In the genomic region with DNA sequence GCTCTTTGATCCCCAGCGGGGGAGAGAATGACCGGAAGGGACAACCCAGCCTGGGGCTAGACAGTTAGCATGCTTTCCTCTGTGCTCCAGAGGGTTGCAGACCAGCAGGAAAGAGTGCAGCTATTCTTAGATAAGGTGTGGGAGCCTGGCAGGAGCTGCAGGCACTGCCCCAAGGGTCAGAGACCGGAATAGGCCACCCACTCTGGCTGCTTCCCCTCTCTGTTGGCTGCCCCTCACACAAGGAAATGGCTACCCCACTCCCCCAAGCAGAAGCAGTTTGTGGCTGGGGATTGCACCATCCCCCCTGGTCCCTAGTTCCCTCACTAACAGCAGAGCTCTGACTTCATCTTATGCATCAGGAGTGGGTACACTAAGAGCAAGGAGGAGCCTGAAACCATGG, we compare ENCODE assay signal across 9 mouse cellular contexts. TPM values are rescaled to one million over a fixed set of nuclear protein-coding genes. Genes with fewer than 3 reads are reported as not detected.
DNase-seq lines count a peak whose midpoint lies in the region; ATAC-seq and TF ChIP-seq lines count a peak whose summit lies in the region.
"Had no signal": no experiment of that assay in that cellular context is flagged by ENCODE, and none has a peak within 500 bp of the region (broad histone marks: within the 10 kb centered on the region; RNA-seq: fewer than 3 reads in every experiment).

No protein-coding gene starts in this region.

- H3K27me3 ChIP-seq in liver, embryonic 11.5 days (replicated peaks; ENCODE audit: control insufficient read depth, insufficient read depth, low read length): no peaks in the 10 kb centered on the region
- H3K27me3 ChIP-seq: hindbrain, embryonic 13.5 days had no signal

- intact Hi-C loops in heart, postnatal 25 days (cut with DNase I): loop anchor here (5.0 kb wide), 1 partner anchor 41 kb away; no protein-coding TSS in a partner anchor
- intact Hi-C loops in left cerebral cortex, postnatal 4 days (cut with DNase I): no loop called here

- 25% methylated on average over 3 of the region's 3 CpGs for WGBS in liver, embryonic 11.5 days

- no peak overlapping the region; the same call in 1 of the 2 replicates for H3K27ac ChIP-seq in liver, embryonic 11.5 days (ENCODE audit: low read depth, low read length)
- H3K27ac ChIP-seq: hindbrain, embryonic 13.5 days had no signal

- peak; percentile 96 for DNase-seq in 416B (ENCODE audit: low read depth)
- peak; percentile 3 for DNase-seq in brain, embryonic 14.5 days (ENCODE audit: low read depth)
- peak; percentile 61 for DNase-seq in heart, postnatal 25 days (ENCODE audit: low spot score)
- peak; percentile 36 for DNase-seq in liver, embryonic 11.5 days (ENCODE audit: low spot score)
- DNase-seq in left cerebral cortex, postnatal 4 days: no peak
- no peak for DNase-seq in cerebellum, adult 8-10 months
- no peak for DNase-seq in gastrocnemius, adult 18-20 months (ENCODE audit: low spot score)
- DNase-seq in cerebellum, postnatal 10 days: no peak

- TF ChIP-seq POLR2A in brain, embryonic 14.5 days (IDR thresholded peaks at IDR 0.05; ENCODE audit: borderline replicate concordance, extremely low read depth, insufficient read depth, insufficient read length, poor library complexity, severe bottlenecking): no peak

- H3K9ac ChIP-seq in liver, embryonic 11.5 days (ENCODE audit: low read depth, low read length): no peak overlapping the region
- H3K9ac ChIP-seq: hindbrain, embryonic 13.5 days had no signal

- H3K9me3 ChIP-seq in liver, embryonic 11.5 days (ENCODE audit: control insufficient read depth, low read length): no peaks in the 10 kb centered on the region
- H3K9me3 ChIP-seq: hindbrain, embryonic 13.5 days had no signal

- no peak overlapping the region for H3K4me3 ChIP-seq in liver, embryonic 11.5 days (ENCODE audit: low read depth, low read length)
- H3K4me3 ChIP-seq: hindbrain, embryonic 13.5 days had no signal

- TF ChIP-seq CTCF in brain, embryonic 14.5 days (IDR thresholded peaks at IDR 0.05; ENCODE audit: borderline replicate concordance, extremely low read depth, insufficient read depth, insufficient read length): no peak

- H3K4me2 ChIP-seq in liver, embryonic 11.5 days: no peak overlapping the region
- H3K4me2 ChIP-seq: hindbrain, embryonic 13.5 days had no signal

- ATAC-seq in liver, embryonic 11.5 days (replicated peaks; ENCODE audit: low FRiP score): peak; percentile 64

- H3K36me3 ChIP-seq in liver, embryonic 11.5 days (ENCODE audit: control insufficient read depth, insufficient read depth, low read length): no peaks in the 10 kb centered on the region
- H3K36me3 ChIP-seq: hindbrain, embryonic 13.5 days had no signal

- peaks cover 6% of the 10 kb centered on the region; the same call in 1 of the 2 replicates for H3K4me1 ChIP-seq in liver, embryonic 11.5 days (replicated peaks; ENCODE audit: control insufficient read depth, insufficient read depth, low read length)
- H3K4me1 ChIP-seq: hindbrain, embryonic 13.5 days had no signal

RNA-seq across cellular contexts. Expression of gene Cd34, which starts 10.7 kb away (rescaled TPM):
- 27.9 and 33.1 TPM in 2 replicates for polyA plus RNA-seq in brain, embryonic 14.5 days (2012; rRNA removed)
- 100 to 1,000 TPM in 1 of 2 experiments, 10 to 100 TPM in 1; 97.4 to 128 TPM for total RNA-seq in heart, postnatal 25 days (2021)
- 35.8 and 37.1 TPM in 2 replicates for polyA plus RNA-seq in liver, embryonic 11.5 days (2014; fragmentation: Nextera tagmentation; extraction: Ambion mirVana)
- 10 to 100 TPM; 19.1 to 20.4 TPM for total RNA-seq in left cerebral cortex, postnatal 4 days (2021)
- 10 to 100 TPM; 26.6 to 37.0 TPM for total RNA-seq in gastrocnemius, adult 18-20 months (2021)

Comparison
In these comparisons a context has a peak if more than half of its experiments do, and no peak if none do; other contexts are left out.
1. DNase-seq: peak in 416B (single experiment), brain, embryonic 14.5 days (single experiment), heart, postnatal 25 days (single experiment) and liver, embryonic 11.5 days (single experiment); none in left cerebral cortex, postnatal 4 days (single experiment), cerebellum, adult 8-10 months (single experiment), gastrocnemius, adult 18-20 months (single experiment) and cerebellum, postnatal 10 days (0 of 2).